Mouse (Mus musculus) MEL (cell line): ENCODE results near the gene Hsdl1. TPM values are rescaled to one million over a fixed set of nuclear protein-coding genes. Genes with fewer than 3 reads are reported as not detected.

ENCODE experiments used
- DNase-seq: peaks from one replicate; pipeline ENCODE4 v3.0.0; 2011; ENCODE audit warnings: low read depth, low spot score
- H3K27ac ChIP-seq: 2 replicates; pipeline ENCODE4 v1.5.1; 2012; ENCODE audit warnings: low read depth, mild to moderate bottlenecking, control low read depth, low read length, moderate library complexity; ENCODE audit not compliant: control insufficient read depth
- H3K27me3 ChIP-seq, 2 experiments: fragments of 150-350 bp in 1 of 2; sonication (generic) in 1 of 2; 2 replicates each; pipeline ENCODE4 v1.6.1; 2012; ENCODE audit warnings: low read length in 2 of 2, mild to moderate bottlenecking in 2 of 2, improper control_type of control experiment in 1 of 2, moderate library complexity in 1 of 2; ENCODE audit not compliant: insufficient read depth in 2 of 2, control insufficient read depth in 1 of 2
- H3K36me3 ChIP-seq, 2 experiments: 2 replicates each; pipeline ENCODE4 v1.6.1; 2012 to 2014; ENCODE audit warnings: low read length in 2 of 2, improper control_type of control experiment in 1 of 2, inconsistent platforms in 1 of 2, mild to moderate bottlenecking in 1 of 2; ENCODE audit not compliant: insufficient read depth in 2 of 2, control insufficient read depth in 1 of 2
- H3K4me1 ChIP-seq, 2 experiments: fragments of 150-350 bp in 1 of 2; sonication (generic) in 1 of 2; 2 replicates each; pipeline ENCODE4 v1.6.1; 2012; ENCODE audit warnings: low read length in 2 of 2, improper control_type of control experiment in 1 of 2, mild to moderate bottlenecking in 1 of 2; ENCODE audit not compliant: insufficient read depth in 2 of 2, control insufficient read depth in 1 of 2
- H3K4me3 ChIP-seq, 2 experiments: fragments of 150-350 bp in 1 of 2; sonication (generic) in 1 of 2; 2 replicates each; pipeline ENCODE4 v1.5.1; 2012; ENCODE audit warnings: low read depth in 2 of 2, low read length in 2 of 2, mild to moderate bottlenecking in 2 of 2, moderate library complexity in 2 of 2, control low read depth in 1 of 2, improper control_type of control experiment in 1 of 2; ENCODE audit not compliant: control insufficient read depth in 1 of 2, insufficient read depth in 1 of 2
- H3K79me2 ChIP-seq: 2 replicates; pipeline ENCODE4 v1.6.1; 2012; ENCODE audit warnings: mild to moderate bottlenecking, low read length, moderate library complexity; ENCODE audit not compliant: control insufficient read depth, poor library complexity, insufficient read depth
- H3K9ac ChIP-seq: 2 replicates; pipeline ENCODE4 v1.6.1; 2012; ENCODE audit warnings: low read depth, mild to moderate bottlenecking, control low read depth, low read length, moderate library complexity; ENCODE audit not compliant: control insufficient read depth, poor library complexity, severe bottlenecking
- H3K9me3 ChIP-seq: fragments of 150-350 bp; sonication (generic); replicated peaks from 2 replicates; pipeline ENCODE4 v1.6.1; 2012; ENCODE audit warnings: mild to moderate bottlenecking, low read length, improper control_type of control experiment, moderate library complexity; ENCODE audit not compliant: insufficient read depth
- CHD1 ChIP-seq: IDR thresholded peaks from 2 replicates; pipeline ENCODE4 v1.6.1; 2012; ENCODE audit warnings: low read depth, mild to moderate bottlenecking, inconsistent platforms, low read length, improper control_type of control experiment
- CTCF ChIP-seq, 3 experiments: IDR thresholded peaks in 2 of 3; conservative IDR thresholded peaks in 1 of 3; 2 replicates each; pipeline ENCODE4 v1.5.1; 2011 to 2012; ENCODE audit warnings: low read length in 3 of 3, low read depth in 2 of 3, mild to moderate bottlenecking in 2 of 3, improper control_type of control experiment in 1 of 3, inconsistent platforms in 1 of 3, mixed read lengths in 1 of 3, moderate library complexity in 1 of 3; ENCODE audit not compliant: control insufficient read depth in 1 of 3, insufficient read depth in 1 of 3, poor library complexity in 1 of 3, severe bottlenecking in 1 of 3
- ELF1 ChIP-seq: IDR thresholded peaks from 2 replicates; pipeline ENCODE4 v1.6.1; 2014; ENCODE audit warnings: low read depth, mild to moderate bottlenecking, inconsistent platforms, low read length, improper control_type of control experiment, moderate library complexity
- EP300 ChIP-seq, 2 experiments: IDR thresholded peaks; 2 replicates each; pipeline ENCODE4 v1.6.1; 2011; ENCODE audit warnings: improper control_type of control experiment in 2 of 2, low read length in 2 of 2, low read depth in 1 of 2, mild to moderate bottlenecking in 1 of 2
- GATA1 ChIP-seq: IDR thresholded peaks from 2 replicates; pipeline ENCODE4 v1.6.1; 2011; ENCODE audit warnings: low read depth, low read length, improper control_type of control experiment
- KAT2A ChIP-seq: conservative IDR thresholded peaks from 2 replicates; pipeline ENCODE4 v1.6.1; 2012; ENCODE audit warnings: low read depth, low read length, improper control_type of control experiment, inconsistent platforms
- MAFK ChIP-seq: IDR thresholded peaks from 2 replicates; pipeline ENCODE4 v1.6.1; 2011; ENCODE audit warnings: low read depth, mild to moderate bottlenecking, low read length, improper control_type of control experiment, borderline replicate concordance
- MAX ChIP-seq: IDR thresholded peaks from 2 replicates; pipeline ENCODE4 v1.6.1; 2011; ENCODE audit warnings: low read length, improper control_type of control experiment
- MAZ ChIP-seq: IDR thresholded peaks from 2 replicates; pipeline ENCODE4 v1.6.1; 2012; ENCODE audit warnings: low read depth, mild to moderate bottlenecking, inconsistent platforms, low read length, improper control_type of control experiment
- MEF2A ChIP-seq: IDR thresholded peaks from 2 replicates; pipeline ENCODE4 v1.6.1; 2014; ENCODE audit warnings: low read depth, mild to moderate bottlenecking, inconsistent platforms, low read length, improper control_type of control experiment; ENCODE audit not compliant: poor library complexity, insufficient replicate concordance, severe bottlenecking; ENCODE audit errors: extremely low read depth
- MXI1 ChIP-seq: IDR thresholded peaks from 2 replicates; pipeline ENCODE4 v1.6.1; 2011; ENCODE audit warnings: mild to moderate bottlenecking, low read depth, low read length, improper control_type of control experiment
- NELFE ChIP-seq: IDR thresholded peaks from 2 replicates; pipeline ENCODE4 v1.6.1; 2011; ENCODE audit warnings: low read depth, low read length, improper control_type of control experiment
- NRF1 ChIP-seq: IDR thresholded peaks from 2 replicates; pipeline ENCODE4 v1.6.1; 2014; ENCODE audit warnings: low read depth, mild to moderate bottlenecking, inconsistent platforms, low read length, improper control_type of control experiment, moderate library complexity; ENCODE audit not compliant: poor library complexity, insufficient read depth, severe bottlenecking
- POLR2A ChIP-seq, 2 experiments: IDR thresholded peaks; 2 replicates each; pipeline ENCODE4 v1.6.1; 2011 to 2012; ENCODE audit warnings: low read length in 2 of 2, mild to moderate bottlenecking in 2 of 2, control low read depth in 1 of 2, improper control_type of control experiment in 1 of 2, low read depth in 1 of 2, moderate library complexity in 1 of 2; ENCODE audit not compliant: control insufficient read depth in 1 of 2, insufficient read depth in 1 of 2, poor library complexity in 1 of 2
- POLR2AphosphoS2 ChIP-seq: IDR thresholded peaks from 2 replicates; pipeline ENCODE4 v1.6.1; 2011; ENCODE audit warnings: low read length, improper control_type of control experiment
- POLR2AphosphoS5 ChIP-seq: IDR thresholded peaks from 2 replicates; pipeline ENCODE4 v1.6.1; 2012; ENCODE audit warnings: low read depth, borderline replicate concordance, mild to moderate bottlenecking, inconsistent platforms, low read length, moderate library complexity, mixed read lengths
- SIN3A ChIP-seq: IDR thresholded peaks from 2 replicates; pipeline ENCODE4 v1.6.1; 2012; ENCODE audit warnings: low read length, improper control_type of control experiment, inconsistent platforms
- SMC3 ChIP-seq: IDR thresholded peaks from 2 replicates; pipeline ENCODE4 v1.6.1; 2011; ENCODE audit warnings: low read depth, low read length, improper control_type of control experiment
- TAL1 ChIP-seq: IDR thresholded peaks from 2 replicates; pipeline ENCODE4 v1.6.1; 2012; ENCODE audit warnings: mild to moderate bottlenecking, inconsistent platforms, low read length, moderate library complexity, mixed read lengths
- TBP ChIP-seq: IDR thresholded peaks from 2 replicates; pipeline ENCODE4 v1.8.0; 2011; ENCODE audit warnings: low read depth, low read length, improper control_type of control experiment
- TCF12 ChIP-seq: IDR thresholded peaks from 2 replicates; pipeline ENCODE4 v1.6.1; 2014; ENCODE audit warnings: low read depth, mild to moderate bottlenecking, inconsistent platforms, low read length, improper control_type of control experiment, moderate library complexity
- USF1 ChIP-seq: IDR thresholded peaks from 2 replicates; pipeline ENCODE4 v1.6.1; 2014; ENCODE audit warnings: low read depth, mild to moderate bottlenecking, inconsistent platforms, low read length, improper control_type of control experiment, moderate library complexity
- USF2 ChIP-seq, 2 experiments: IDR thresholded peaks; 2 replicates each; pipeline ENCODE4 v1.6.1; 2011 to 2012; ENCODE audit warnings: improper control_type of control experiment in 2 of 2, low read length in 2 of 2, borderline replicate concordance in 1 of 2, inconsistent platforms in 1 of 2, low read depth in 1 of 2, mild to moderate bottlenecking in 1 of 2; ENCODE audit not compliant: insufficient read depth in 1 of 2
- ZC3H11A ChIP-seq: IDR thresholded peaks from 2 replicates; pipeline ENCODE4 v1.6.1; 2012; ENCODE audit warnings: low read depth, mild to moderate bottlenecking, inconsistent platforms, low read length, improper control_type of control experiment
- ZMIZ1 ChIP-seq: IDR thresholded peaks from 2 replicates; pipeline ENCODE4 v1.6.1; 2012; ENCODE audit warnings: low read depth, mild to moderate bottlenecking, inconsistent platforms, low read length, improper control_type of control experiment, moderate library complexity
- ZNF384 ChIP-seq: IDR thresholded peaks from 2 replicates; pipeline ENCODE4 v1.6.1; 2012; ENCODE audit warnings: low read depth, mild to moderate bottlenecking, inconsistent platforms, low read length, improper control_type of control experiment
- polyA plus RNA-seq, 2 experiments: library from polyadenylated mRNA; stranded (reverse) in 1 of 2; unstranded in 1 of 2; fragments of >175 nt in 1 of 2; fragments of >200 nt in 1 of 2; gene quantifications; 2 replicates each; pipeline versions ENCODE4 v1.2.1 to v1.2.4; 2012; ENCODE audit warnings: low replicate concordance in 2 of 2, low read depth in 1 of 2; ENCODE audit not compliant: insufficient read length in 2 of 2, insufficient read depth in 1 of 2, missing spikeins in 1 of 2
- total RNA-seq: library from RNA; depleted of rRNA; stranded (reverse); fragments of 300-350 nt; gene quantifications from 2 replicates; pipeline ENCODE4 v1.2.3, GENCODE M21; 2012

The Hsdl1 gene
- total and polyA plus RNA-seq, 3 experiments: 29.4 to 46.3 (median 37.1) TPM

- TF ChIP-seq ZNF384 (no peak; the same call in 1 of the 2 replicates), ZC3H11A (peak; percentile 69), MXI1 (peak; percentile 98), KAT2A (peak; percentile 54; the same call in 1 of the 2 replicates), TCF12 (peak; percentile 68), SMC3 (peak; percentile 83), SIN3A (peak; percentile 91), POLR2AphosphoS2 (peak; percentile 88), EP300 (IDR thresholded peaks at IDR 0.05; ENCODE audit: low read depth in 1 of 2, low read length in 2 of 2) (peak in 1 of 2 experiments; percentile 35; a peak in 1 of 4 replicates), USF1 (peak; percentile 86), MAZ (peak; percentile 37; the same call in 1 of the 2 replicates)
These were observed 30.0 kb upstream of the Hsdl1 start, which contains the start of gene Taf1c (continued) for GRCm38 (mm10) chr8:119604996-119605395.

GRCm38 (mm10) chr8:119604398-119604803 lies 29.4 kb upstream of the Hsdl1 start:
- Histone ChIP-seq H3K27ac (peak overlapping the region; percentile 76), H3K9ac (peak overlapping the region; percentile 78), H3K4me3 (peak overlapping the region; percentile 83 to 84), H3K9me3 (no peaks in the 10 kb centered on the region), H3K4me1 (peaks cover 2 to 18% of the 10 kb centered on the region in 2 experiments; a peak in 3 of 4 replicates), H3K36me3 (peaks cover 0 to 6% of the 10 kb centered on the region in 2 experiments; a peak in 1 of 4 replicates), H3K27me3 (no peaks in the 10 kb centered on the region), H3K79me2 (peaks cover 16% of the 10 kb centered on the region)
- TF ChIP-seq TAL1 (peak; percentile 65), MAFK (no peak), TBP (0 out of 2 replicates have a peak, but pooled peaks have one; percentile 12), NRF1 (peak; percentile 64), CTCF (IDR thresholded peaks at IDR 0.05 in 2 of 3, conservative IDR thresholded peaks at IDR 0.05 in 1 of 3; ENCODE audit: control insufficient read depth in 1 of 3, insufficient read depth in 1 of 3, low read depth in 2 of 3, low read length in 3 of 3, poor library complexity in 1 of 3, severe bottlenecking in 1 of 3) (no peak), GATA1 (peak; percentile 60), EP300 (IDR thresholded peaks at IDR 0.05; ENCODE audit: low read depth in 1 of 2, low read length in 2 of 2) (peak in 1 of 2 experiments; percentile 43; a peak in 1 of 4 replicates), TCF12 (peak; percentile 41; the same call in 1 of the 2 replicates)
- peak; percentile 65 for DNase-seq

DNA sequence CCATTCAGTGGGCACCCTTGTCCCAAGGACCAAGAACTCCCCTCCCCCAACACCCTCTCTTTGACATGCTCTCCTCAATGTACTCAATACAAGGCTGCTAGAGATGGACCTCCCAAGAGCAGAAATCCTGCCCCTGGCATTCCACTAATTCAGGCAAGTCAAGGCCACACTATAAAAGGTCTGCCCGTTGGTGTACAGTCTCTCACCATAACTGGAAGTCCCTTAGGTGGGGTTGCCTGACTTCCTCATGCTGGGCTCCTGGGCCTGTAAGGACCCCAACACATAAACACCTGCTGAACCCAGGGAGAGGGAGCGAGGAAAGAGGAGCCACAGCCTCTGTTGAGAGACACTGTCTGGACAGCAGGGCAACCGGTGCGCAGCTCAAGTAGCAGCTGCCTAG lies 28.8 kb upstream of the Hsdl1 start:
- H3K27me3 ChIP-seq: no peaks in the 10 kb centered on the region
- H3K9me3 ChIP-seq: no peaks in the 10 kb centered on the region
- peak; percentile 21 for DNase-seq
- H3K4me1 ChIP-seq: peaks cover 2 to 18% of the 10 kb centered on the region in 2 experiments; a peak in 3 of 4 replicates
- H3K36me3 ChIP-seq: peaks cover 0 to 6% of the 10 kb centered on the region in 2 experiments; a peak in 1 of 4 replicates
- TF ChIP-seq MXI1: no peak
- TF ChIP-seq NELFE: no peak
- no peak for TF ChIP-seq CTCF (IDR thresholded peaks at IDR 0.05 in 2 of 3, conservative IDR thresholded peaks at IDR 0.05 in 1 of 3; ENCODE audit: control insufficient read depth in 1 of 3, insufficient read depth in 1 of 3, low read depth in 2 of 3, low read length in 3 of 3, poor library complexity in 1 of 3, severe bottlenecking in 1 of 3)
- TF ChIP-seq TCF12: no peak
- no peak for TF ChIP-seq POLR2AphosphoS2
- TF ChIP-seq ZMIZ1: no peak
- TF ChIP-seq GATA1: no peak
- TF ChIP-seq KAT2A: no peak
- no peak for TF ChIP-seq USF2 (IDR thresholded peaks at IDR 0.05; ENCODE audit: borderline replicate concordance in 1 of 2, insufficient read depth in 1 of 2, low read depth in 1 of 2, low read length in 2 of 2)
- TF ChIP-seq MAZ: no peak
- TF ChIP-seq ELF1: no peak
- TF ChIP-seq SIN3A: no peak
- TF ChIP-seq MAX: no peak
- TF ChIP-seq POLR2A (IDR thresholded peaks at IDR 0.05; ENCODE audit: control insufficient read depth in 1 of 2, insufficient read depth in 1 of 2, low read depth in 1 of 2, low read length in 2 of 2, poor library complexity in 1 of 2): no peak
- no peak for TF ChIP-seq MEF2A
- no peak for TF ChIP-seq CHD1
- no peak for TF ChIP-seq POLR2AphosphoS5
- no peak for TF ChIP-seq SMC3
- H3K79me2 ChIP-seq: peaks cover 16% of the 10 kb centered on the region
- peak overlapping the region; percentile 83 to 84 for H3K4me3 ChIP-seq
- H3K9ac ChIP-seq: peak overlapping the region; percentile 78
- no peak overlapping the region; the same call in 1 of the 2 replicates for H3K27ac ChIP-seq
